Mouse (Mus musculus): ENCODE measurements around the gene Grm8. TPM values are rescaled to one million over a fixed set of nuclear protein-coding genes. Genes with fewer than 3 reads are reported as not detected.

Grm8 gene
- polyA plus RNA-seq, 1 experiment from 2014 or later, result 1.9 TPM

GRCm38 (mm10) chr6:28090981-28091380 lies 44.0 kb downstream of the Grm8 start:
- H3K36me3 ChIP-seq (ENCODE audit: control insufficient read depth, insufficient read depth, low read length), result no peaks in the 10 kb centered on the region
- H3K4me3 ChIP-seq (ENCODE audit: low read depth, low read length), result no peak overlapping the region
- no peak for DNase-seq (ENCODE audit: low spot score)
- ATAC-seq (ENCODE audit: low FRiP score), result no peak
- H3K9me3 ChIP-seq (ENCODE audit: control insufficient read depth, low read length), result no peaks in the 10 kb centered on the region
- H3K4me2 ChIP-seq (replicated peaks; ENCODE audit: low read depth, low read length), result no peak overlapping the region
- H3K4me1 ChIP-seq (replicated peaks; ENCODE audit: control insufficient read depth, insufficient read depth, low read length), result no peaks in the 10 kb centered on the region
- H3K27ac ChIP-seq (ENCODE audit: low read depth, low read length), result no peak overlapping the region
- H3K9ac ChIP-seq (ENCODE audit: low read depth, low read length), result no peak overlapping the region
- no peaks in the 10 kb centered on the region; the same call in 1 of the 2 replicates for H3K27me3 ChIP-seq (ENCODE audit: control insufficient read depth, insufficient read depth, low read length)

GRCm38 (mm10) chr6:28075534-28075933 lies 59.4 kb downstream of the Grm8 start:
- Histone ChIP-seq H3K9ac (ENCODE audit: low read depth, low read length) (no peak overlapping the region), H3K36me3 (ENCODE audit: control insufficient read depth, insufficient read depth, low read length) (no peaks in the 10 kb centered on the region), H3K4me2 (replicated peaks; ENCODE audit: low read depth, low read length) (no peak overlapping the region), H3K9me3 (ENCODE audit: control insufficient read depth, low read length) (no peaks in the 10 kb centered on the region), H3K4me1 (replicated peaks; ENCODE audit: control insufficient read depth, insufficient read depth, low read length) (no peaks in the 10 kb centered on the region), H3K4me3 (ENCODE audit: low read depth, low read length) (no peak overlapping the region), H3K27ac (ENCODE audit: low read depth, low read length) (no peak overlapping the region), H3K27me3 (ENCODE audit: control insufficient read depth, insufficient read depth, low read length) (no peaks in the 10 kb centered on the region)
- no peak for ATAC-seq (ENCODE audit: low FRiP score)
- DNase-seq (ENCODE audit: low spot score), result no peak
- WGBS, result 83% methylated on average over 3 of the region's 3 CpGs

GRCm38 (mm10) chr6:28074470-28074869 lies 60.5 kb downstream of the Grm8 start:
- Histone ChIP-seq H3K36me3 (ENCODE audit: control insufficient read depth, insufficient read depth, low read length) (no peaks in the 10 kb centered on the region), H3K9ac (ENCODE audit: low read depth, low read length) (no peak overlapping the region), H3K4me2 (replicated peaks; ENCODE audit: low read depth, low read length) (no peak overlapping the region), H3K4me3 (ENCODE audit: low read depth, low read length) (no peak overlapping the region), H3K4me1 (replicated peaks; ENCODE audit: control insufficient read depth, insufficient read depth, low read length) (no peaks in the 10 kb centered on the region), H3K9me3 (ENCODE audit: control insufficient read depth, low read length) (no peaks in the 10 kb centered on the region), H3K27ac (ENCODE audit: low read depth, low read length) (no peak overlapping the region), H3K27me3 (ENCODE audit: control insufficient read depth, insufficient read depth, low read length) (no peaks in the 10 kb centered on the region)
- ATAC-seq (ENCODE audit: low FRiP score) (no peak), DNase-seq (ENCODE audit: low spot score) (no peak)
- WGBS, result 23% methylated on average over 3 of the region's 3 CpGs

GRCm38 (mm10) chr6:28051966-28052365 lies 83.0 kb downstream of the Grm8 start:
- no peak overlapping the region for H3K4me3 ChIP-seq (ENCODE audit: low read depth, low read length)
- ATAC-seq (ENCODE audit: low FRiP score) (no peak), DNase-seq (ENCODE audit: low spot score) (no peak)
- WGBS, result 86% methylated on average over 2 of the region's 2 CpGs
- H3K27me3 ChIP-seq (ENCODE audit: control insufficient read depth, insufficient read depth, low read length), result no peaks in the 10 kb centered on the region
- H3K36me3 ChIP-seq (ENCODE audit: control insufficient read depth, insufficient read depth, low read length), result no peaks in the 10 kb centered on the region
- no peak overlapping the region for H3K27ac ChIP-seq (ENCODE audit: low read depth, low read length)
- H3K9ac ChIP-seq (ENCODE audit: low read depth, low read length), result no peak overlapping the region
- H3K4me1 ChIP-seq (replicated peaks; ENCODE audit: control insufficient read depth, insufficient read depth, low read length), result no peaks in the 10 kb centered on the region
- H3K4me2 ChIP-seq (replicated peaks; ENCODE audit: low read depth, low read length), result no peak overlapping the region
- H3K9me3 ChIP-seq (ENCODE audit: control insufficient read depth, low read length), result no peaks in the 10 kb centered on the region

GRCm38 (mm10) chr6:28042339-28042738 lies 92.6 kb downstream of the Grm8 start:
- DNase-seq (ENCODE audit: low spot score) (no peak), ATAC-seq (ENCODE audit: low FRiP score) (no peak)
- WGBS, result 89% methylated on average over 3 of the region's 3 CpGs
- H3K9ac ChIP-seq (ENCODE audit: low read depth, low read length), result no peak overlapping the region
- no peaks in the 10 kb centered on the region for H3K27me3 ChIP-seq (ENCODE audit: control insufficient read depth, insufficient read depth, low read length)
- no peak overlapping the region for H3K27ac ChIP-seq (ENCODE audit: low read depth, low read length)
- no peak overlapping the region for H3K4me2 ChIP-seq (replicated peaks; ENCODE audit: low read depth, low read length)
- H3K4me3 ChIP-seq (ENCODE audit: low read depth, low read length), result no peak overlapping the region
- H3K4me1 ChIP-seq (replicated peaks; ENCODE audit: control insufficient read depth, insufficient read depth, low read length), result no peaks in the 10 kb centered on the region
- no peaks in the 10 kb centered on the region for H3K9me3 ChIP-seq (ENCODE audit: control insufficient read depth, low read length)
- H3K36me3 ChIP-seq (ENCODE audit: control insufficient read depth, insufficient read depth, low read length), result no peaks in the 10 kb centered on the region

GRCm38 (mm10) chr6:28040815-28041214 lies 94.2 kb downstream of the Grm8 start:
- WGBS, result 94% methylated on average over 1 of the region's 1 CpGs

GRCm38 (mm10) chr6:28032006-28032405 lies 103.0 kb downstream of the Grm8 start:
- Histone ChIP-seq H3K4me2 (replicated peaks; ENCODE audit: low read depth, low read length) (no peak overlapping the region), H3K4me1 (replicated peaks; ENCODE audit: control insufficient read depth, insufficient read depth, low read length) (no peaks in the 10 kb centered on the region), H3K9ac (ENCODE audit: low read depth, low read length) (no peak overlapping the region), H3K27me3 (ENCODE audit: control insufficient read depth, insufficient read depth, low read length) (no peaks in the 10 kb centered on the region), H3K36me3 (ENCODE audit: control insufficient read depth, insufficient read depth, low read length) (no peaks in the 10 kb centered on the region), H3K27ac (ENCODE audit: low read depth, low read length) (no peak overlapping the region), H3K9me3 (ENCODE audit: control insufficient read depth, low read length) (no peaks in the 10 kb centered on the region), H3K4me3 (ENCODE audit: low read depth, low read length) (no peak overlapping the region)
- 88% methylated on average over 4 of the region's 4 CpGs for WGBS
- ATAC-seq (ENCODE audit: low FRiP score) (no peak), DNase-seq (ENCODE audit: low spot score) (no peak)

More at GRCm38 (mm10) chr6:28040815-28041214, 94.2 kb downstream of the Grm8 start:
- Histone ChIP-seq H3K4me2 (replicated peaks; ENCODE audit: low read depth, low read length) (no peak overlapping the region), H3K4me1 (replicated peaks; ENCODE audit: control insufficient read depth, insufficient read depth, low read length) (no peaks in the 10 kb centered on the region), H3K36me3 (ENCODE audit: control insufficient read depth, insufficient read depth, low read length) (no peaks in the 10 kb centered on the region), H3K27me3 (ENCODE audit: control insufficient read depth, insufficient read depth, low read length) (no peaks in the 10 kb centered on the region), H3K9ac (ENCODE audit: low read depth, low read length) (no peak overlapping the region), H3K9me3 (ENCODE audit: control insufficient read depth, low read length) (no peaks in the 10 kb centered on the region), H3K4me3 (ENCODE audit: low read depth, low read length) (no peak overlapping the region), H3K27ac (ENCODE audit: low read depth, low read length) (no peak overlapping the region)
- no peak for ATAC-seq (ENCODE audit: low FRiP score)
- no peak for DNase-seq (ENCODE audit: low spot score)

GRCm38 (mm10) chr6:28017653-28018052 lies 117.3 kb downstream of the Grm8 start:
- WGBS, result 77% methylated on average over 1 of the region's 1 CpGs
- Histone ChIP-seq H3K4me3 (ENCODE audit: low read depth, low read length) (no peak overlapping the region), H3K36me3 (ENCODE audit: control insufficient read depth, insufficient read depth, low read length) (no peaks in the 10 kb centered on the region), H3K9me3 (ENCODE audit: control insufficient read depth, low read length) (no peaks in the 10 kb centered on the region), H3K4me2 (replicated peaks; ENCODE audit: low read depth, low read length) (no peak overlapping the region), H3K27me3 (ENCODE audit: control insufficient read depth, insufficient read depth, low read length) (no peaks in the 10 kb centered on the region), H3K9ac (ENCODE audit: low read depth, low read length) (no peak overlapping the region), H3K27ac (ENCODE audit: low read depth, low read length) (no peak overlapping the region), H3K4me1 (replicated peaks; ENCODE audit: control insufficient read depth, insufficient read depth, low read length) (no peaks in the 10 kb centered on the region)
- ATAC-seq (ENCODE audit: low FRiP score), result no peak
- no peak for DNase-seq (ENCODE audit: low spot score)

- Histone ChIP-seq H3K36me3 (ENCODE audit: control insufficient read depth, insufficient read depth, low read length) (no peaks in the 10 kb centered on the region), H3K4me1 (replicated peaks; ENCODE audit: control insufficient read depth, insufficient read depth, low read length) (no peaks in the 10 kb centered on the region), H3K9me3 (ENCODE audit: control insufficient read depth, low read length) (no peaks in the 10 kb centered on the region), H3K27me3 (ENCODE audit: control insufficient read depth, insufficient read depth, low read length) (no peaks in the 10 kb centered on the region), H3K27ac (ENCODE audit: low read depth, low read length) (no peak overlapping the region), H3K4me2 (replicated peaks; ENCODE audit: low read depth, low read length) (no peak overlapping the region), H3K4me3 (ENCODE audit: low read depth, low read length) (no peak overlapping the region), H3K9ac (ENCODE audit: low read depth, low read length) (no peak overlapping the region)
- 91% methylated on average over 3 of the region's 3 CpGs for WGBS
- DNase-seq (ENCODE audit: low spot score) (no peak), ATAC-seq (ENCODE audit: low FRiP score) (no peak)
These were observed 128.0 kb downstream of the Grm8 start for GRCm38 (mm10) chr6:28007001-28007400.
